Mouse (Mus musculus): ENCODE data around the gene Atg9b.

DNA sequence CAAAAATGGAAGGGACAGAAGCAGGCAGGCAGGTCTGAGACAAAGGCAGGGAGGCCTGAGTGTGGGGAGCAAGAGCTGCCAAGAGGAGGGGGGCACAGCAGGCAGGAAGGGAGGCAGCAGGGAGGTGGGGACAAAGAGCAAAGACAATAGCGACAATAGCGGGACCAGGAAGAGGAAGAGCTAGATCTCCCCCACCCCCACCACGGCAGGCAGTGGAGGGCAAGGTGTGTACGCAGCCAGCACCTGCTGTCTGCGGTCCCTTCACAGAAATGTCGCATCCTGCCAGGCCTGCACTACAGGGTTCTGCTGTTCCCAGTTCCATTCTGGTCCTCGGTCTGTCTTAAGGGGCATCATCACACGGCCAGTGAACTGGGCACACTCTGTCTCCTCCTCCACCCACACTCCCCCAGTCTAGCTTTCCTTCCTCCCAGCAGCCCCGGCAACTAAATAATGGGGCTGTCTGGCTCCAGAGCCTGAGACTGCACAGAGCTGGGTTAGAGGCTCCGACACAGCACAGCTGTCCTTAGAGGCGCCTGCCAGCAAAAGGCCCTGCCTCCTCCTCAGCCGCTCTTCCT, 47.4 kb downstream of the Atg9b start:
- no peak for TF ChIP-seq POLR2A (IDR thresholded peaks at IDR 0.05; ENCODE audit: borderline replicate concordance, extremely low read depth, insufficient read depth, insufficient read length, poor library complexity, severe bottlenecking)
- TF ChIP-seq CTCF (IDR thresholded peaks at IDR 0.05; ENCODE audit: borderline replicate concordance, extremely low read depth, insufficient read depth, insufficient read length), result no peak

Data from brain, embryonic 14.5 days (tissue).